Mouse (Mus musculus) adrenal gland, postnatal 14 days (tissue): ENCODE results near the gene Gramd4. TPM values are rescaled to one million over a fixed set of nuclear protein-coding genes. Genes with fewer than 3 reads are reported as not detected.

Experiments
- DNase-seq: peaks from one replicate; pipeline ENCODE4 v3.0.0; 2021; ENCODE audit warnings: mixed read lengths
- total RNA-seq: library from RNA; stranded (reverse); gene quantifications from 2 replicates; pipeline ENCODE4 v1.2.3, GENCODE M21; 2021

Gene Gramd4
- total RNA-seq, 1 experiment from 2014 or later: 17.5 TPM

GRCm38 (mm10) chr15:86071166-86071565 is 13.7 kb downstream of the Gramd4 start:
- no peak for DNase-seq

DNA sequence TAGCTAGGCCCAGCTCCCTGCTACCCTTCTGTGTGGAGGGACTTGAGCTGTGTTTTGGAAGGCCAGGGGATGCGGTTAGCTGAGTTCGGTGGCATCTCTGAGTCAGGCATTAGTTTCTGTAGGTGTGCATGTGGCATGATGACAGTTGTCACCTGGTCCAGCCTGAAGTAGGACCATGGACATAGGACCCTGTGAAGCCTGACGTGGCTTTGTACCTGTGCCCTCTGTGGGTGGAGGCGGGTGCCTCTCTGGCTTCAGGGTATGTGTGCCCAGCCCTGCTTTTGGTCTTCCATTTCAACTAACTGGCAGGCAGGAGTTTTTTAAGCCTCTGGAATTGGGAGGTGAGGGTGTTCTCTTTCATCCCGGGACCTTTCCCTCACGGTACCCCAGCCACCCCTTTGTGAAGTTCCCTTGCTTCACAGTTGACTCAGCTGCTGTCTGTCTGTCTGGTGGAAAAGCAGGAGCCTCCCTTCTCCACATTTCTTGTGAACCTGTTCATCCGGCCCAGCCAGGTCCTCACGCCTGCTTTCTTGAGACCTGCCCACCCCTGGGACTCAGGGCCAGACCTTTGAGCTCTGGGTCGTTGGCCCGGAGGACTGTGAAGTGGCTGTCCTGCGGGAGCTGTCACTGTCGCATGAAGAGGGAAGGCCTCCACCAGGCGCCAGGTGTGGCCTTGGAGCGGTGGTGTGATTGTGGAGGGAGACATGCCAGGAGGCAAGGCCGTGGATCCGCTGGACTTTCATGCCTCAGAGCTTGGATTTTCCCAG is 16.9 kb downstream of the Gramd4 start:
- peak; percentile 55 for DNase-seq

DNA sequence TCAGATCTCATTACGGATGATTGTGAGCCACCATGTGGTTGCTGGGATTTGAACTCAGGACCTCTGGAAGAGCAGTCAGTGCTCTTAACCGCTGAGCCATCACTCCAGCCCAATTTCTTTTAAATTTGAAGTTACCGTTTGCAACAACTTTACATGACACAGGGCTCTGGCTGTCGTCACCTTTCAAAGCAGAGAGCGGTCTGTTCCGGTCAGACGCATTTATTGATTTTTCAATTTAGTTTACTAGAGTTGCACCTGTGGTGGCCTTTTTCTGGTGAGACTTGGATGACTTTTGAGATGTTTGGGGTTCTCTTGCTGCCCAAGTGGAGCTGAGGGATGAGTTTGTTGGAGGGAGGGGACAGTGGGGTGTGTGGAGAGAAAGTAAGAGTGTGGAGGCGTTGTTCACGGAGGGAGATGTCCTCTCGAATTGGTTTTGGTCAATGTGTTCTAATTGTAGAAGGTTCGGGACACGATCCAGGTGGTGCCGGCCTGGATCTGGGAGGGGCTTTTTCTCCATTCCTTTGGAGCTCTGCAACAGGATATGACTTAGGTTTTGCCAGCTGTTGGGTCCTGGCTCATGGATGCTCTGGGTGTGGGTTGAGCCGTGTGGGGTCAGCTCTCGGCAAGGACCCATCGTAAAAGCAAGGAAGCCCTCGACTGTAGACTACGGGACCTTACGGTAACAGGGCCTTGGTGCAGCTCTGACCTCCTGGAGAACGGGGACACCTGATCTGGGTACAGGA is 18.0 kb downstream of the Gramd4 start:
- DNase-seq: no peak

DNA sequence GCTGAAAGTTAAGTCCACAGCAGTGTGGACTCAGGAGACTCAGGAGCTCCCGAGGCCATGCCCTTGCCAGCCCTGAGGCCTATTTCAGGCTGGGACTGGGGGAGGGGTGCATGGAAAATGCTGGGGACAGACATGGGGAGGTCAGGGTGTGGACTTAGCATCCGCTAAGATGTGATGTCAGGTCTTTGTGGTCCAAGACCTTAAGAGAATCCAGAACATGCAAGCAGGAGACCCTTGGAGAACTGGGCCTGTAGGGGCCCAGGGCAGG is 18.5 kb downstream of the Gramd4 start:
- no peak for DNase-seq

DNA sequence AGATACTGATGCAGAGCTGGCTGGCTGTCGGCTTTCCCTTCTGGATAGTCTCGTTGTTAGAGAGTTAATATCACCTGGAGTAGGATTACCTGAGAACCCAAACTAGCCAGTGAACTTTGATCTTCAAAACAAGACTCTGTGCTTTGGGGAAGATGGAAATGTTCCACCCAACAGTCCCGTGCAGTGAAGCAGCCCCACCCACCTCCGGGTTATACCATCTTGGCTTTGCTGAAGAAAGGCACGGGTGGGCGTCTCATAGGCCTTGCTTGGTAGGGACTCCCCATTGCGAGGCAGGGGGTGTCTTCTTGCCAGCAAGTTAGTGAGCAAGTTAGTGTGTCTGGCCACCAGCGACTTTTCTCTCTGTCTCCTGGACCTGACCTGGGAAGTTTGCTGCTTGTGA is 18.9 kb downstream of the Gramd4 start:
- DNase-seq: no peak

GRCm38 (mm10) chr15:86077934-86078333 is 20.4 kb downstream of the Gramd4 start:
- DNase-seq: no peak

- no peak for DNase-seq
Measured at GRCm38 (mm10) chr15:86078481-86079216, 21.2 kb downstream of the Gramd4 start.

DNA sequence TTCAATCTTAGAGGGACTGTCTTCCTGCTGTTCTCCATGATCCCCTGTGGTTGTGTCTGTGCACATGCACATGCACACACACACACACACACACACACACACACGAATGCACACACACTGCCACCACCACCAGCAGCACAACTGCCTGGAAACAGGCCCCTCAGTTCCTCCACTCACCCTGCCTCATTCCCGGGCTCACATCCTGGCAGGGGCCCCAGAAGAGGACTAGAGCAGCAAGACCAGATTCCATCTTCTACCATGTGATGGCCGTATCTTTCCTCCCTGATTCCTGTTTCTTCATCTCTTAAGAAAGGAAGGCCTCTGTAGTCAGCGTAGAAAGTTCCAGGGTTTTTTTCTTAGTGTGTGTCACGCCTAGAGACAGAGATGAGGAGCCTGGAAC is 22.0 kb downstream of the Gramd4 start:
- no peak for DNase-seq

DNA sequence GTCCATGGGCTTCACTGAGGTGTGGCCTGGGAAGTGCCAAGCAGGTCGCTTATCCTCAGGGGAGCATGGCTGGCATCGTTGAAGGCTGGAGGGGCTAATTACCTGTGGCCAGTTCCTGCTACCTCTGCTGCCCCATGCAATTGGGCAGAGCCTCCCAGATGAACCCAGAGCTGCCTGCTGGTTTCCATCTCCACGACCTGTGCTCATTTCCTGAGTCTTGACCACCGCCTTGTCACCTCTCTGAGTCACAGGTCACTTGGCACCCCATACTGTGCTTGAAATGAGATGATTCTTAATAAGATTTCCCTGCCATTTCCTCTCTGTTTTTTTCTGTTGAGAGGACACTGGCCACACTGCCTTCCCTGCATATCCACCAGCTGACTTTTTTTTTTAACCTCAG is 22.4 kb downstream of the Gramd4 start:
- DNase-seq: peak; percentile 52

DNA sequence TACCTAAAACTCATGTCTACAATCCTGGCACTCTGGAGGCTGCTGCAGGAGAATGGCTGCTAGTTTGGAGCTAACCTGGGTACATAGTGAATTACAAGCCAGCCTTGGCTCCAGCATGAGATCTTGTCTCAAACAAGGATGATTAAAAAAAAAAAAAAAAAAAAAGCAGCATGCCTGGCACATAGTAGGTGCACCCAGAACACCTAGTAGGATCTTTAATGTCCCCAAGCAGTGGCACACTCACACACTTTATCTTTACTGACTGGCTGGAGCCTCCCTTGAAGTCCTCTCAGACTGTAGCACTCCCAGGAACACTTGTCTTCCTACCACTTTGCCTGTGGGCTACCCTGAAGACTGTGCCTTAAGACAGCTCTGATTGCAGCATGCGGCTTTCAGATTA is 22.9 kb downstream of the Gramd4 start:
- DNase-seq: no peak

DNA sequence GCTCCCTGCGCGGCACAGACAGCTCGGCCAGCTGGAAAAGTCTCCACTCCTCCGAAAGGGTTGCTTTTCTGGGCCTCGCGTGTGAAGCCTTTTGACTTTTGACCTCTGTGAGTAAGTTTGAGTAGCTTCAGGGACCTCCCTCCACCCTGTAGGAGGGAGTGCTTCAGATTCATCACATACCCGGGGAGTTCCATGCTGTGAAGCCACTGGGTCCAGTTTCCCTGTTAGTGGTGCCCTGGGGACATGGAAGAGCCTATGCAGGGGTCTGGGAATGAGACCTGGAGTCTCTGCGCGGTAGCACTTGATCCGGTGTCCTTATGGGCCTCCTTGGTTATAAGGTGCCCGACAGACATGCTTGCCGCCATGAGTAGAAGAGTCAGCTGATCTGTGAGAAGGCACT is 24.2 kb downstream of the Gramd4 start:
- no peak for DNase-seq

DNA sequence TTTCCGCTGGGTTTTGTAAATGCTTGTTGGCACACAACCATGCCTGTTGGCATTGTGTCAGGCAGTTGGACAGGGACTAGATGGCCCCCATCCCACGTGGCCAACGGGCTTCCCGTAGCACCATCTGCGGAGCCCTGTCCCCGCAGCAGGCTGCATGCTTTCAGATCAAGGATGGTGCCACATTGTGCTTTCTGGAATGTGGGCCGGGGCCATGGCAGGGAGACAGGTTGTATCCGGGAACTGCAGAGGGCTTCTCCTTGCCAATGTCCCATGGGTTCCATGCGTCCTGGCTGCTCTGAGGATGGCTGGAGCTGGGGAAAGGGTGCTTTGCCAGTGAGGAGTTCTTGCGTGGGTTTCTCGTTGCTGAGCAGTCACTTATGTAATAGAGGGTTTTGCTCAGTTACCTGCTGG is 25.1 kb downstream of the Gramd4 start:
- DNase-seq: no peak

GRCm38 (mm10) chr15:86083261-86083741 is 25.8 kb downstream of the Gramd4 start:
- DNase-seq: no peak

GRCm38 (mm10) chr15:86085301-86086225 is 28.1 kb downstream of the Gramd4 start:
- DNase-seq: peak; percentile 87

- DNase-seq: peak; percentile 62
Measured at GRCm38 (mm10) chr15:86086291-86086706, 28.8 kb downstream of the Gramd4 start.

GRCm38 (mm10) chr15:86087591-86088149 is 30.2 kb downstream of the Gramd4 start:
- no peak for DNase-seq

GRCm38 (mm10) chr15:86088266-86088790 is 30.8 kb downstream of the Gramd4 start:
- no peak for DNase-seq

GRCm38 (mm10) chr15:86089091-86089744 is 31.7 kb downstream of the Gramd4 start:
- DNase-seq: no peak

DNA sequence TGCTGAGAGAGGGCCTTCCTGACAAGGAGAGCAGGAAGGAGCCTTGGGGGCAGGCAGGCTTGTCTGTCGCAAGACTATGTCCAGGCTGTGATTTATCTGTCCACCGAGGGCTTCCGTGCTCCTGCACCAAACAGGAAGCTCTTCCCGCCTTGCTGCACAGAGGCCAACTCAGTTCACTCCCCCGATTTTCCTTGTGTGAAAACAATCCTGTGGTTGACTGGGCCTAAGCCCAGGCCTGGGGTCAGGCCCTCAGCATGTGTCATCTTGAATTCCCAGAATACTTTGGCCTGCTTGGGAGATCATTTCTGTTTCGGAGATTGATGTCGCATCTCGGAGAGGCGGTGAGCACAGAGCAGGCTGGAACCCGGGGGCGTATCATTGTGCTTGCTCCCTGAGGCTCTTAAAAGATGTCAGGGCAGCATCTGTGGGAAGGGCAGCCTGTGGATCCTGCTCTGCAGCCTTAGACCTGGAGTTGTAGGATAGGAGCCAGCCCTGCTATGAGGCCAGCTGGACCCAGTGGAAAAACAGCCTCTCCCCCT is 32.6 kb downstream of the Gramd4 start:
- peak; percentile 80 for DNase-seq

GRCm38 (mm10) chr15:86090578-86090977 is 33.1 kb downstream of the Gramd4 start:
- no peak for DNase-seq
